Mouse (Mus musculus) urinary bladder, postnatal 4 days (tissue): ENCODE results near the gene Ptpa.

Experiments used
- DNase-seq, 2 experiments: peaks; one replicate each; pipeline ENCODE4 v3.0.0; 2021 to 2022; ENCODE audit warnings: low spot score in 2 of 2

Gene Ptpa

GRCm38 (mm10) chr2:30415936-30416648 is at the start of gene Ptpa:
Gene Ptpa, plus strand, starts transcription at chr2:30416039.
- DNase-seq = peak; percentile 91 to 92

GRCm38 (mm10) chr2:30366203-30366602 is 49.6 kb upstream of the Ptpa start:
- DNase-seq = no peak

GRCm38 (mm10) chr2:30371544-30371943 is 44.3 kb upstream of the Ptpa start:
- DNase-seq = no peak

GRCm38 (mm10) chr2:30372726-30373125 is 43.1 kb upstream of the Ptpa start:
- no peak for DNase-seq

- no peak for DNase-seq
Observed at GRCm38 (mm10) chr2:30375893-30376292, 39.9 kb upstream of the Ptpa start.

GRCm38 (mm10) chr2:30377721-30378120 is 38.1 kb upstream of the Ptpa start:
- DNase-seq = no peak

GRCm38 (mm10) chr2:30379307-30379706 is 36.5 kb upstream of the Ptpa start:
- no peak for DNase-seq

GRCm38 (mm10) chr2:30380564-30381376 is 35.1 kb upstream of the Ptpa start:
- no peak for DNase-seq

- DNase-seq = no peak
Observed at GRCm38 (mm10) chr2:30381377-30381725, 34.5 kb upstream of the Ptpa start.

GRCm38 (mm10) chr2:30384814-30385213 is 31.0 kb upstream of the Ptpa start:
- no peak for DNase-seq

GRCm38 (mm10) chr2:30385591-30385990 is 30.2 kb upstream of the Ptpa start:
- DNase-seq = no peak

GRCm38 (mm10) chr2:30386913-30387312 is 28.9 kb upstream of the Ptpa start:
- DNase-seq = no peak

GRCm38 (mm10) chr2:30389000-30389399 is 26.8 kb upstream of the Ptpa start:
- no peak for DNase-seq

- DNase-seq = peak; percentile 97 to 98
Observed at GRCm38 (mm10) chr2:30392114-30392576, 23.7 kb upstream of the Ptpa start, which contains the start of gene Dolpp1. Gene Dolpp1, plus strand, starts transcription at chr2:30392254.

- peak; percentile 79 to 82 for DNase-seq
Observed at GRCm38 (mm10) chr2:30392577-30393369, 23.1 kb upstream of the Ptpa start.

GRCm38 (mm10) chr2:30393370-30393656 is 22.5 kb upstream of the Ptpa start:
- DNase-seq = no peak

- no peak for DNase-seq
Observed at GRCm38 (mm10) chr2:30395757-30396156, 20.1 kb upstream of the Ptpa start.

GRCm38 (mm10) chr2:30396246-30396645 is 19.6 kb upstream of the Ptpa start:
- DNase-seq = no peak

- DNase-seq = no peak
Observed at GRCm38 (mm10) chr2:30397986-30398512, 17.8 kb upstream of the Ptpa start.

GRCm38 (mm10) chr2:30399191-30400171 is 16.4 kb upstream of the Ptpa start:
- no peak for DNase-seq

GRCm38 (mm10) chr2:30401581-30401980 is 14.3 kb upstream of the Ptpa start:
- no peak for DNase-seq
